In the genomic region with DNA sequence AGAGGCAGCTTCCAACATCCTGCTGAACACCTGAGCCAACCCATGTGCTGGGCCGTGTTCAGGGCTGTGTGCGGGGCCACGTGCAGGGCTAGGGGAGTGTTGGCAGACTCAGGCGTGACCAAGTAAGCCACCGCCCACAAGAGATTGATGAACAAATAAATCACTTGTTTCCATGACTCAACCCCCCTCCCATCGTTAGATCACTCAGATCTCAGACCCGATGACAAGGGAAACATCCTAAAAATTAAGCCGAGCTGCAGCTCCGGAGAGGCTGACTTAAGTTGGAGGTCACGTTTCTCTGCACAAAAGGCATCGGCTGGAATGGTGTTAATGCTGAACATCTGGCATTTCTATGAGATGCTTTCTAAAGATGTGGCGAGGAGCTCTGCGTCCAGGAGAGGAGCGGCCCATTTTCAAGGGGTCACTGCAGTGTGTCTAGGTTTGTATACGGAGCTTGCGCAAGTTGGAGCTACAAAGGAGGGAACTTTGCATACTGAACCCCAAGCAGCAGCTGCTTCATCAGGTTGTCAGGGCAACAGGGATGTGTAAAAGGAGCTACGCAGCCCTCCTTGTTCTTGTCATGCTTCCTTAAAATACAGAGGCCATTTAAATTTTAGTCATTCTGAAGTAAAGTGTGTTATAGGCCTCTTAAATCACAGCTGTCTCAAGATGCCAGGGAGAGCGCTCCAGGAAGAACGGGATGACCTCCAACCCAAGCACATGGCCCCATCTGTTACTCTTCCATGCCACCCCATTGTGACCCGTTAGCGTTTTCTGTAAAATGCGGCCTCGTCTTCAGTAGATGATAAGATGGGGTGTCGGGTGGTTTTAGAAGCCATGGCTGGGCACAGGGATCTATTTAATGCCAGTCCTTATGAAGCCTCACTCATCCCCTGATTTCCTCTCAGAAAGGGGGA, we compare ENCODE assay signal across 9 mouse cellular contexts.
A peak's percentile ranks its signal among the peaks of the same experiment; 100 is the strongest.
DNase-seq lines count a peak whose midpoint lies in the region; ATAC-seq lines count a peak whose summit lies in the region.
"Had no signal": no experiment of that assay in that cellular context is flagged by ENCODE, and none has a peak within 500 bp of the region (broad histone marks: within the 10 kb centered on the region; RNA-seq: fewer than 3 reads in every experiment).

No protein-coding gene starts in this region.

- peak; percentile 67 for ATAC-seq in kidney, embryonic 15.5 days (replicated peaks; ENCODE audit: low FRiP score)
- ATAC-seq in forebrain, embryonic 14.5 days, result peak; percentile 74; the same call in 1 of the 2 replicates

- H3K27ac ChIP-seq in kidney, embryonic 15.5 days, result no peak overlapping the region
- no peak overlapping the region for H3K27ac ChIP-seq in forebrain, embryonic 14.5 days (ENCODE audit: low read depth, low read length)

- WGBS in kidney, embryonic 15.5 days, result 33% methylated on average over 24 of the region's 24 CpGs
- WGBS in forebrain, embryonic 14.5 days, result 72% methylated on average over 24 of the region's 24 CpGs

- peaks cover 12% of the 10 kb centered on the region for H3K4me1 ChIP-seq in kidney, embryonic 15.5 days
- no peaks in the 10 kb centered on the region for H3K4me1 ChIP-seq in forebrain, embryonic 14.5 days (ENCODE audit: control insufficient read depth, insufficient read depth, low read length)
- H3K4me1 ChIP-seq: megakaryocyte, embryonic 14.5 days had no signal

- H3K9me3 ChIP-seq in kidney, embryonic 15.5 days (replicated peaks), result no peaks in the 10 kb centered on the region
- no peaks in the 10 kb centered on the region for H3K9me3 ChIP-seq in forebrain, embryonic 14.5 days (replicated peaks; ENCODE audit: control insufficient read depth, low read length)

- no peaks in the 10 kb centered on the region for H3K36me3 ChIP-seq in kidney, embryonic 15.5 days
- no peaks in the 10 kb centered on the region for H3K36me3 ChIP-seq in forebrain, embryonic 14.5 days (ENCODE audit: control insufficient read depth, insufficient read depth, low read length)

- no peak overlapping the region for H3K9ac ChIP-seq in kidney, embryonic 15.5 days
- no peak overlapping the region for H3K9ac ChIP-seq in forebrain, embryonic 14.5 days (ENCODE audit: low read length)

- no peak overlapping the region for H3K4me3 ChIP-seq in kidney, embryonic 15.5 days (replicated peaks)
- no peak overlapping the region for H3K4me3 ChIP-seq in forebrain, embryonic 14.5 days (ENCODE audit: low read depth, low read length)
- H3K4me3 ChIP-seq: megakaryocyte, embryonic 14.5 days had no signal

- intact Hi-C loops in left cerebral cortex, postnatal 25 days (cut with DNase I), result no loop called here

- H3K27me3 ChIP-seq in kidney, embryonic 15.5 days, result no peaks in the 10 kb centered on the region
- no peaks in the 10 kb centered on the region for H3K27me3 ChIP-seq in forebrain, embryonic 14.5 days (replicated peaks; ENCODE audit: control insufficient read depth, insufficient read depth, low read length)
- H3K27me3 ChIP-seq: megakaryocyte, embryonic 14.5 days had no signal

- no peak for DNase-seq in kidney, postnatal 36 days
- peak; percentile 55 for DNase-seq in forebrain, embryonic 14.5 days (ENCODE audit: low spot score)
- peak; percentile 48 to 78 for DNase-seq in left cerebral cortex, postnatal 25 days (ENCODE audit: low spot score in 2 of 2)
- peak; percentile 19 for DNase-seq in right cerebral cortex, postnatal 14 days
- DNase-seq in cerebellum, postnatal 4 days (ENCODE audit: low spot score in 2 of 2), result no peak
- no peak for DNase-seq in cerebellum, postnatal 14 days
- DNase-seq in urinary bladder, postnatal 25 days (ENCODE audit: low spot score), result no peak

- H3K4me2 ChIP-seq in kidney, embryonic 15.5 days, result 0 out of 2 replicates have a peak overlapping the region, but pooled peaks have one; percentile 23
- H3K4me2 ChIP-seq in forebrain, embryonic 14.5 days (ENCODE audit: low read length), result no peak overlapping the region

Comparison
In these comparisons a context has a peak if more than half of its experiments do, and no peak if none do; other contexts are left out.
1. DNase-seq: peak in forebrain, embryonic 14.5 days (single experiment), left cerebral cortex, postnatal 25 days (2 of 2) and right cerebral cortex, postnatal 14 days (single experiment); none in kidney, postnatal 36 days (0 of 2), cerebellum, postnatal 4 days (0 of 2), cerebellum, postnatal 14 days (0 of 2) and urinary bladder, postnatal 25 days (single experiment).